Mouse (Mus musculus) T-helper 2 cell (primary cell): ENCODE data around the gene Chn2.

Experiments used
- in situ Hi-C: fragments of 300-600 bp; cut with MboI, MseI; formaldehyde crosslinking; loops from one replicate; pipeline ENCODE4 v1.15.1; 2025; ENCODE audit warnings: high pct_unique_total_duplicates

The Chn2 gene

GRCm38 (mm10) chr6:54330166-54330565 lies 290.8 kb downstream of the Chn2 start:
- in situ Hi-C loops = no loop called here

- in situ Hi-C loops = no loop called here
These were observed 292.4 kb downstream of the Chn2 start for GRCm38 (mm10) chr6:54331765-54332164.

- in situ Hi-C loops = no loop called here
These were observed 292.8 kb downstream of the Chn2 start for GRCm38 (mm10) chr6:54332203-54332602.

GRCm38 (mm10) chr6:54333116-54333651 lies 293.8 kb downstream of the Chn2 start:
- in situ Hi-C loops = no loop called here

GRCm38 (mm10) chr6:54333652-54334396 lies 294.5 kb downstream of the Chn2 start:
- in situ Hi-C loops = no loop called here

- in situ Hi-C loops = no loop called here
These were observed 298.0 kb downstream of the Chn2 start for GRCm38 (mm10) chr6:54337321-54337720.

GRCm38 (mm10) chr6:54341133-54341532 lies 301.8 kb downstream of the Chn2 start:
- in situ Hi-C loops = no loop called here

- in situ Hi-C loops = no loop called here
These were observed 302.9 kb downstream of the Chn2 start for GRCm38 (mm10) chr6:54342223-54342622.
